Mouse (Mus musculus) CH12.LX (cell line): ENCODE results near the gene Trio.

ENCODE experiments used
- CTCF ChIP-seq, 2 experiments: IDR thresholded peaks in 1 of 2; conservative IDR thresholded peaks in 1 of 2; 2 replicates each; pipeline ENCODE4 v1.5.1; 2011 to 2012; ENCODE audit warnings: low read depth in 2 of 2, low read length in 2 of 2, improper control_type of control experiment in 1 of 2, inconsistent platforms in 1 of 2, mild to moderate bottlenecking in 1 of 2, moderate library complexity in 1 of 2
- E2F4 ChIP-seq: IDR thresholded peaks from 2 replicates; pipeline ENCODE4 v1.6.1; 2011; ENCODE audit warnings: low read depth, low read length, improper control_type of control experiment; ENCODE audit not compliant: insufficient replicate concordance
- IRF4 ChIP-seq: IDR thresholded peaks from 2 replicates; pipeline ENCODE4 v1.6.1; 2014; ENCODE audit warnings: low read depth, mild to moderate bottlenecking, inconsistent platforms, low read length, improper control_type of control experiment
- JUND ChIP-seq: conservative IDR thresholded peaks from 2 replicates; pipeline ENCODE4 v1.6.1; 2011; ENCODE audit warnings: low read depth, low read length, improper control_type of control experiment
- MAFK ChIP-seq: IDR thresholded peaks from 2 replicates; pipeline ENCODE4 v1.6.1; 2011; ENCODE audit warnings: low read length, improper control_type of control experiment; ENCODE audit not compliant: insufficient replicate concordance
- MAX ChIP-seq: IDR thresholded peaks from 2 replicates; pipeline ENCODE4 v1.6.1; 2011; ENCODE audit warnings: low read length, improper control_type of control experiment
- MAZ ChIP-seq: IDR thresholded peaks from 2 replicates; pipeline ENCODE4 v1.6.1; 2012; ENCODE audit warnings: low read depth, mild to moderate bottlenecking, inconsistent platforms, low read length, improper control_type of control experiment, moderate library complexity
- NELFE ChIP-seq: IDR thresholded peaks from 2 replicates; pipeline ENCODE4 v1.6.1; 2011; ENCODE audit warnings: low read depth, low read length, improper control_type of control experiment
- RCOR1 ChIP-seq: conservative IDR thresholded peaks from 2 replicates; pipeline ENCODE4 v1.6.1; 2012; ENCODE audit warnings: low read depth, mild to moderate bottlenecking, inconsistent platforms, low read length, improper control_type of control experiment
- TCF12 ChIP-seq: IDR thresholded peaks from 2 replicates; pipeline ENCODE4 v1.6.1; 2014; ENCODE audit warnings: low read depth, mild to moderate bottlenecking, inconsistent platforms, low read length, improper control_type of control experiment
- ZC3H11A ChIP-seq: IDR thresholded peaks from 2 replicates; pipeline ENCODE4 v1.6.1; 2012; ENCODE audit warnings: low read depth, mild to moderate bottlenecking, inconsistent platforms, low read length, improper control_type of control experiment

GRCm38 (mm10) chr15:27726228-27726627 is 299.4 kb downstream of the Trio start:
- TF ChIP-seq RCOR1 (no peak), MAFK (no peak), CTCF (conservative IDR thresholded peaks at IDR 0.05 in 1 of 2, IDR thresholded peaks at IDR 0.05 in 1 of 2; ENCODE audit: low read depth in 2 of 2, low read length in 2 of 2) (no peak), JUND (no peak), TCF12 (no peak), ZC3H11A (no peak), E2F4 (no peak), IRF4 (no peak), NELFE (no peak), MAX (no peak), MAZ (no peak)
